Mouse (Mus musculus) erythroblast, adult 5-6 weeks (primary cell): ENCODE data around the gene Ddx6. TPM values are rescaled to one million over a fixed set of nuclear protein-coding genes. Genes with fewer than 3 reads are reported as not detected.
"Not testable (repeated sequence)": the region's sequence is repeated elsewhere in the genome, so short reads cannot be mapped to it uniquely, and the experiment has no call there.

Experiments used
- ATAC-seq: replicated peaks from 2 replicates; pipeline ENCODE4 v1.8.0; 2016; ENCODE audit warnings: moderate number of reproducible peaks, mild to moderate bottlenecking, moderate TSS enrichment, inconsistent platforms; ENCODE audit not compliant: poor library complexity, low FRiP score, severe bottlenecking
- total RNA-seq, 2 experiments: library from RNA; stranded (forward) in 1 of 2; stranded (reverse) in 1 of 2; fragments of 150-400 nt in 1 of 2; fragments of 200-764, 138-1000 nt in 1 of 2; gene quantifications; 2 replicates each; pipeline versions ENCODE4 v1.2.3 to v1.2.4; 2015 to 2017; ENCODE audit warnings: low replicate concordance in 2 of 2

Ddx6 gene
- total RNA-seq, 2 experiments from 2014 or later, result 53.8 to 109 TPM

GRCm38 (mm10) chr9:44637551-44638169 is 33.0 kb downstream of the Ddx6 start:
- peak; percentile 48; the same call in 1 of the 2 replicates for ATAC-seq

GRCm38 (mm10) chr9:44638726-44639125 is 34.0 kb downstream of the Ddx6 start:
- not testable (repeated sequence) for ATAC-seq

GRCm38 (mm10) chr9:44640028-44640427 is 35.3 kb downstream of the Ddx6 start:
- ATAC-seq, result not testable (repeated sequence)

- no peak for ATAC-seq
Measured at GRCm38 (mm10) chr9:44640646-44641357, 36.1 kb downstream of the Ddx6 start.

- ATAC-seq, result no peak
Measured at GRCm38 (mm10) chr9:44641616-44642015, 36.9 kb downstream of the Ddx6 start.

- ATAC-seq, result no peak
Measured at GRCm38 (mm10) chr9:44643103-44643502, 38.4 kb downstream of the Ddx6 start.

- ATAC-seq, result no peak
Measured at GRCm38 (mm10) chr9:44644186-44644585, 39.5 kb downstream of the Ddx6 start.

- no peak for ATAC-seq
Measured at GRCm38 (mm10) chr9:44645481-44645880, 40.8 kb downstream of the Ddx6 start.

- 0 out of 2 replicates have a peak, but pooled peaks have one; percentile 49 for ATAC-seq
Measured at GRCm38 (mm10) chr9:44645924-44646323, 41.2 kb downstream of the Ddx6 start.

GRCm38 (mm10) chr9:44646366-44646765 is 41.7 kb downstream of the Ddx6 start:
- ATAC-seq, result no peak

GRCm38 (mm10) chr9:44647026-44647425 is 42.3 kb downstream of the Ddx6 start:
- no peak for ATAC-seq

- ATAC-seq, result no peak
Measured at GRCm38 (mm10) chr9:44647656-44648055, 43.0 kb downstream of the Ddx6 start.

- no peak for ATAC-seq
Measured at GRCm38 (mm10) chr9:44648881-44649281, 44.2 kb downstream of the Ddx6 start.

GRCm38 (mm10) chr9:44652027-44652426 is 47.3 kb downstream of the Ddx6 start:
- ATAC-seq, result peak; percentile 81

- no peak for ATAC-seq
Measured at GRCm38 (mm10) chr9:44653896-44654295, 49.2 kb downstream of the Ddx6 start.

- peak; percentile 78 for ATAC-seq
Measured at GRCm38 (mm10) chr9:44655098-44656066, 50.7 kb downstream of the Ddx6 start.

GRCm38 (mm10) chr9:44663706-44664105 is 59.0 kb downstream of the Ddx6 start:
- no peak for ATAC-seq

- ATAC-seq, result no peak
Measured at GRCm38 (mm10) chr9:44671416-44671815, 66.7 kb downstream of the Ddx6 start.

- no peak for ATAC-seq
Measured at GRCm38 (mm10) chr9:44672291-44672865, 67.7 kb downstream of the Ddx6 start.

- 0 out of 2 replicates have a peak, but pooled peaks have one; percentile 14 for ATAC-seq
Measured at GRCm38 (mm10) chr9:44673005-44673404, 68.3 kb downstream of the Ddx6 start, which contains the start of gene Treh. TSS of gene Treh (plus strand) at chr9:44673233.
